ENCODE assay signal across 14 mouse cellular contexts in genomic region chr6:20740406-20740805, GRCm38 (mm10).
DNase-seq lines count a peak whose midpoint lies in the region; ATAC-seq lines count a peak whose summit lies in the region.
"Had no signal": no experiment of that assay in that cellular context is flagged by ENCODE, and none has a peak within 500 bp of the region (broad histone marks: within the 10 kb centered on the region; RNA-seq: fewer than 3 reads in every experiment).

No protein-coding gene starts in this region.

- ATAC-seq in cerebellum, adult (ENCODE audit: insufficient number of reproducible peaks, low FRiP score, low TSS enrichment): no peak
- ATAC-seq in activated CD4-positive, CD25-positive, alpha-beta regulatory T cell, adult 4 months: no peak
- ATAC-seq: forebrain, embryonic 13.5 days; intestine, embryonic 15.5 days had no signal

- DNase-seq in cerebellum, adult 11-12 months: peak; percentile 30
- peak; percentile 25 for DNase-seq in cerebellum, adult 8-10 months
- DNase-seq in cerebellum, postnatal 14 days: peak; percentile 71 to 72
- DNase-seq in frontal cortex, postnatal 10 days (ENCODE audit: low spot score in 2 of 2): no peak
- DNase-seq in heart, postnatal 36 days: no peak
- DNase-seq: adrenal gland, postnatal 14 days; gastrocnemius, postnatal 14 days; heart, adult 2 months; heart, postnatal 14 days; kidney, adult 2 months had no signal

- intact Hi-C loops in heart, postnatal 36 days (cut with DNase I): no loop called here

Comparison
In these comparisons a context has a peak if more than half of its experiments do, and no peak if none do; other contexts are left out.
1. DNase-seq: peak in cerebellum, adult 11-12 months (single experiment), cerebellum, adult 8-10 months (single experiment) and cerebellum, postnatal 14 days (2 of 2); none in frontal cortex, postnatal 10 days (0 of 2) and heart, postnatal 36 days (0 of 2).